Mouse (Mus musculus) forebrain, embryonic 14.5 days (tissue): Measurements from ENCODE around the gene Gm42906. TPM values are rescaled to one million over a fixed set of nuclear protein-coding genes. Genes with fewer than 3 reads are reported as not detected.

ENCODE experiments used
- ATAC-seq: fragments of 200-750 bp; cut with Nextera tagmentation; 2 replicates; pipeline ENCODE4 v1.8.0; 2017; ENCODE audit warnings: mild to moderate bottlenecking, moderate library complexity
- DNase-seq: peaks from one replicate; pipeline ENCODE4 v3.0.0-alpha.2; 2015; ENCODE audit warnings: low spot score
- H3K27ac ChIP-seq: fragments of 300-500 bp; sonication (generic); 2 replicates; pipeline ENCODE4 v1.5.1; 2014; ENCODE audit warnings: low read depth, mild to moderate bottlenecking, control low read depth, low read length, moderate library complexity
- H3K27me3 ChIP-seq: fragments of 300-500 bp; sonication (generic); replicated peaks from 2 replicates; pipeline ENCODE4 v1.6.1; 2014; ENCODE audit warnings: low read length, control low read depth, mixed read lengths; ENCODE audit not compliant: control insufficient read depth, insufficient read depth
- H3K36me3 ChIP-seq: fragments of 300-500 bp; sonication (generic); 2 replicates; pipeline ENCODE4 v1.6.1; 2014; ENCODE audit warnings: low read length, control low read depth; ENCODE audit not compliant: control insufficient read depth, insufficient read depth
- H3K4me1 ChIP-seq: fragments of 300-500 bp; sonication (generic); 2 replicates; pipeline ENCODE4 v1.6.1; 2014; ENCODE audit warnings: antibody characterized with exemption, low read length, control low read depth; ENCODE audit not compliant: control insufficient read depth, insufficient read depth
- H3K4me2 ChIP-seq: fragments of 300-500 bp; sonication (generic); 2 replicates; pipeline ENCODE4 v1.6.1; 2014; ENCODE audit warnings: mild to moderate bottlenecking, control low read depth, low read length
- H3K4me3 ChIP-seq: fragments of 300-500 bp; sonication (generic); 2 replicates; pipeline ENCODE4 v1.5.1; 2014; ENCODE audit warnings: low read depth, low read length, control low read depth
- H3K9ac ChIP-seq: fragments of 300-500 bp; sonication (generic); 2 replicates; pipeline ENCODE4 v1.6.1; 2014; ENCODE audit warnings: mild to moderate bottlenecking, low read length, control low read depth, moderate library complexity
- H3K9me3 ChIP-seq: fragments of 300-500 bp; sonication (generic); replicated peaks from 2 replicates; pipeline ENCODE4 v1.6.1; 2016; ENCODE audit warnings: low read length, control low read depth, mixed read lengths; ENCODE audit not compliant: control insufficient read depth
- WGBS: fragments of 180-500 bp; shearing (Covaris S2); extraction: QIAGEN DNeasy Blood & Tissue Kit; methylation state at CpG from one replicate; pipeline ENCODE4 v1.1.7; 2014; 5-methylcytosine and 5-hydroxymethylcytosine counted together
- polyA plus RNA-seq: library from polyadenylated mRNA; unstranded; fragments of >200 nt; fragmentation: Nextera tagmentation; extraction: Ambion mirVana; gene quantifications from 2 replicates; pipeline ENCODE4 v1.2.1, GENCODE M21; 2014

The Gm42906 gene
- polyA plus RNA-seq, 1 experiment from 2014 or later = not detected

GRCm38 (mm10) chr5:151228367-151229005, 199.5 kb downstream of the Gm42906 start:
- Histone ChIP-seq H3K27me3 (no peaks in the 10 kb centered on the region; the same call in 1 of the 2 replicates), H3K4me2 (no peak overlapping the region), H3K9me3 (no peaks in the 10 kb centered on the region), H3K36me3 (no peaks in the 10 kb centered on the region), H3K27ac (no peak overlapping the region), H3K4me3 (no peak overlapping the region), H3K4me1 (peaks cover 6% of the 10 kb centered on the region; the same call in 1 of the 2 replicates), H3K9ac (no peak overlapping the region)
- peak; percentile 51 for DNase-seq
- no peak for ATAC-seq
- 54% methylated on average over 13 of the region's 13 CpGs for WGBS

GRCm38 (mm10) chr5:151223696-151224366, 204.1 kb downstream of the Gm42906 start:
- Histone ChIP-seq H3K4me2 (no peak overlapping the region), H3K9me3 (no peaks in the 10 kb centered on the region), H3K9ac (no peak overlapping the region), H3K4me3 (no peak overlapping the region), H3K27ac (no peak overlapping the region), H3K36me3 (no peaks in the 10 kb centered on the region), H3K4me1 (no peaks in the 10 kb centered on the region), H3K27me3 (no peaks in the 10 kb centered on the region)
- ATAC-seq = no peak
- no peak for DNase-seq
- WGBS = 59% methylated on average over 4 of the region's 4 CpGs

- Histone ChIP-seq H3K9me3 (no peaks in the 10 kb centered on the region), H3K9ac (no peak overlapping the region), H3K27ac (no peak overlapping the region), H3K4me1 (no peaks in the 10 kb centered on the region), H3K27me3 (no peaks in the 10 kb centered on the region), H3K4me2 (no peak overlapping the region), H3K4me3 (no peak overlapping the region), H3K36me3 (no peaks in the 10 kb centered on the region)
- ATAC-seq (no peak), DNase-seq (no peak)
- 84% methylated on average over 1 of the region's 1 CpGs for WGBS
Measured at GRCm38 (mm10) chr5:151222791-151223190, 205.2 kb downstream of the Gm42906 start.

GRCm38 (mm10) chr5:151218689-151219115, 209.3 kb downstream of the Gm42906 start:
- no peaks in the 10 kb centered on the region for H3K36me3 ChIP-seq
- ATAC-seq (peak; percentile 62; the same call in 1 of the 2 replicates), DNase-seq (peak; percentile 36)
- 18% methylated on average over 6 of the region's 6 CpGs for WGBS
- H3K4me2 ChIP-seq = no peak overlapping the region
- no peaks in the 10 kb centered on the region for H3K4me1 ChIP-seq
- H3K9ac ChIP-seq = no peak overlapping the region
- no peaks in the 10 kb centered on the region for H3K27me3 ChIP-seq
- no peak overlapping the region for H3K4me3 ChIP-seq
- H3K9me3 ChIP-seq = no peaks in the 10 kb centered on the region
- H3K27ac ChIP-seq = no peak overlapping the region

DNA sequence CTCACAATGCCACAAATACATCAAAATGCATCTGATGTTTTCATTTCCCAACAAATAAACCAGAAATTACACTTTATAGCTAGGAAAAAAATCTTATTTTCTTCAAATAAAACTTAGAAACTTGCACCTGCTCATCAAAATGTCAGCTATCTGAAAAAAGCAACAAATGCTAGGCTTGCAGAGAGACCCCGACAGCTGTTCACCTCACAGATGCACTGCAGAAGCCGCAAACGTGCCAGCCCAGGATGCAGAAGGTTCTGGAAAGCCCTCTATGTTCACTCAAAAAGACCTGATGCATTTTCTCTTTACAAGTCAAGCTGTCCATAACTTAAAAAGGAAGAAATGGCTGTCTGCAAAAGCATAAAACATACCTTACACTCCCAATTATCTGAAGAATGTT, 214.9 kb downstream of the Gm42906 start:
- no peaks in the 10 kb centered on the region for H3K9me3 ChIP-seq
- ATAC-seq (no peak), DNase-seq (no peak)
- H3K4me1 ChIP-seq = no peaks in the 10 kb centered on the region
- H3K27me3 ChIP-seq = no peaks in the 10 kb centered on the region
- H3K4me3 ChIP-seq = no peak overlapping the region
- no peaks in the 10 kb centered on the region for H3K36me3 ChIP-seq
- H3K9ac ChIP-seq = no peak overlapping the region
- H3K4me2 ChIP-seq = no peak overlapping the region
- WGBS = 81% methylated on average over 3 of the region's 3 CpGs
- no peak overlapping the region for H3K27ac ChIP-seq

DNA sequence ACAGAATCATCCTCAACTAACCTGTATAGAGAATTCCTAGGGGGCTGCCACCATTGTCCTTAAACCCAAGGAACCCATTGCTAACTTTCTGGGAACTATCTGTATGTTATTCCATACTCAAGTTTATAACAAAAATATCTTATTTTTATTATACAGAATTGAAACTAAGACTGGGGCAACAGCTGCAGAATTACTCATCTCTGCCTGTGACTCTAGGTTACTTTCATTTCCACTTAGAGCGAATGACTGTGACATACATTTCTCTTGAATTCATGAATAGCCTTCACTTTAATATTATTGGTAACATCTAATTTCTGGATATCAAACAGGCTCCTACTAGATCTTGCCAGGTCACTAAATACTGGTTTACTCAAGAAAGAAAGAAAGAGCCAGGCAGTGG, 217.1 kb downstream of the Gm42906 start:
- Histone ChIP-seq H3K9me3 (no peaks in the 10 kb centered on the region), H3K4me1 (no peaks in the 10 kb centered on the region), H3K27ac (no peak overlapping the region), H3K9ac (no peak overlapping the region), H3K4me3 (no peak overlapping the region), H3K27me3 (no peaks in the 10 kb centered on the region), H3K36me3 (no peaks in the 10 kb centered on the region), H3K4me2 (no peak overlapping the region)
- ATAC-seq = no peak
- DNase-seq = no peak
- 93% methylated on average over 1 of the region's 1 CpGs for WGBS

GRCm38 (mm10) chr5:151210060-151210459, 217.9 kb downstream of the Gm42906 start:
- Histone ChIP-seq H3K27me3 (no peaks in the 10 kb centered on the region), H3K4me3 (no peak overlapping the region), H3K36me3 (no peaks in the 10 kb centered on the region), H3K4me1 (no peaks in the 10 kb centered on the region), H3K27ac (no peak overlapping the region), H3K9me3 (no peaks in the 10 kb centered on the region), H3K9ac (no peak overlapping the region), H3K4me2 (no peak overlapping the region)
- 91% methylated on average over 2 of the region's 2 CpGs for WGBS
- no peak for DNase-seq
- no peak for ATAC-seq

GRCm38 (mm10) chr5:151205017-151205416, 222.9 kb downstream of the Gm42906 start:
- H3K4me2 ChIP-seq = no peak overlapping the region
- no peak overlapping the region for H3K4me3 ChIP-seq
- DNase-seq (no peak), ATAC-seq (no peak)
- no peaks in the 10 kb centered on the region for H3K4me1 ChIP-seq
- H3K36me3 ChIP-seq = no peaks in the 10 kb centered on the region
- no peak overlapping the region for H3K27ac ChIP-seq
- WGBS = 90% methylated on average over 4 of the region's 4 CpGs
- no peaks in the 10 kb centered on the region for H3K9me3 ChIP-seq
- H3K27me3 ChIP-seq = no peaks in the 10 kb centered on the region
- no peak overlapping the region for H3K9ac ChIP-seq

GRCm38 (mm10) chr5:151202925-151203324, 225.0 kb downstream of the Gm42906 start:
- H3K4me1 ChIP-seq = no peaks in the 10 kb centered on the region
- no peaks in the 10 kb centered on the region for H3K36me3 ChIP-seq
- no peaks in the 10 kb centered on the region for H3K27me3 ChIP-seq
- DNase-seq = no peak
- no peaks in the 10 kb centered on the region for H3K9me3 ChIP-seq
- H3K27ac ChIP-seq = no peak overlapping the region
- H3K9ac ChIP-seq = no peak overlapping the region
- 75% methylated on average over 5 of the region's 5 CpGs for WGBS
- no peak overlapping the region for H3K4me3 ChIP-seq
- no peak overlapping the region for H3K4me2 ChIP-seq
- ATAC-seq = no peak
